Comparison of ENCODE assay signal across 33 mouse cellular contexts in the genomic region with DNA sequence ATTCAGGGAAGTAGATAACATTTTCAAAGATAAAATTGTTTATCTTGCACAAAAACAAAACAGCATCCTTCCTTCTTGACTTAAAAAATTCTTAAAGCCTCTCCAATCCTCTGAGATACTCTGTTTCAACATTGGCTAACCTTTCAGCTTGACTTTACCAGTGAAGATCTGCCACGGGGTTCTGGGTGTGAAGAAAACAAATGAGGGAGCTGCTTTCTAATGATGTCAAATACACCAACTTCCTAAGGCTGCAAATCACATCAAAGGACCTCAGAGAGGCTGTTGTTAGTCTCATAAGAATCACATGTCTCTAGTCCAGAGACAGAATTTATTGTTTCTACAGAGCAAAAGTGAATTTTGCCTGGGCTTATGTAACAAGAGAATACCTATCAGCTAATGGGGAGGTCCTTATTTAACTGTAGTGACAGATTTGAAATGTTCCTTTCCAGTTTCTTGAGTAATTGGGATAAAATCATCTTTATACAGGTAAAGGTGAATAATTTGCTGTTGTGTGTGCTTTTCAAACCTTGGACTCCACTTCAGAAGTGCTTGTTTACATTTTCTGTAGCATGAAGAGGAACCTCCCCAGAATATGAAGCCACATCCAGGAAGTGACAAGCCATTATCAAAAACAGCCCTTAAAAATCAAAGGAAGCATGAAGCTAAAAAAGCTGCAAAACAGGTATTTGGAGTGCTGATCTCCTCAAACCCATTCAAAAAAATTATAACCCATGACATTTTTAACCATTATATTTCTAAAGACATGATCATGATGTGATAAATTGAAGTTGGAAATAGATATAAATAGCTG. TPM values are rescaled to one million over a fixed set of nuclear protein-coding genes. Genes with fewer than 3 reads are reported as not detected.
DNase-seq lines count a peak whose midpoint lies in the region; ATAC-seq and TF ChIP-seq lines count a peak whose summit lies in the region.
"Had no signal": no experiment of that assay in that cellular context is flagged by ENCODE, and none has a peak within 500 bp of the region (broad histone marks: within the 10 kb centered on the region; RNA-seq: fewer than 3 reads in every experiment).

No protein-coding gene starts in this region.

- TF ChIP-seq CTCF in lung, postnatal 0 days (IDR thresholded peaks at IDR 0.05) = no peak

- TF ChIP-seq EP300 in lung, postnatal 0 days (IDR thresholded peaks at IDR 0.05) = no peak

- no peak for ATAC-seq in lung, postnatal 0 days
- peak; percentile 84 for ATAC-seq in activated CD4-positive, CD25-positive, alpha-beta regulatory T cell, adult 4 months
- ATAC-seq: forebrain, embryonic 15.5 days; intestine, embryonic 15.5 days had no signal

- H3K27ac ChIP-seq in lung, postnatal 0 days (ENCODE audit: low read length) = no peak overlapping the region
- H3K27ac ChIP-seq: embryonic facial prominence, embryonic 13.5 days; forebrain, embryonic 10.5 days; forebrain, embryonic 15.5 days; hindbrain, embryonic 14.5 days; intestine, embryonic 15.5 days; limb, embryonic 10.5 days; limb, embryonic 15.5 days; liver, embryonic 13.5 days; midbrain, embryonic 12.5 days had no signal

- peaks cover 20% of the 10 kb centered on the region; the same call in 1 of the 2 replicates for H3K36me3 ChIP-seq in lung, postnatal 0 days (ENCODE audit: insufficient read depth, low read length)

- no peak overlapping the region for H3K4me3 ChIP-seq in lung, postnatal 0 days (ENCODE audit: low read depth, low read length)
- H3K4me3 ChIP-seq: embryonic facial prominence, embryonic 13.5 days; forebrain, embryonic 10.5 days; forebrain, embryonic 15.5 days; intestine, embryonic 15.5 days; limb, embryonic 10.5 days; limb, embryonic 15.5 days; liver, embryonic 13.5 days; megakaryocyte, embryonic 14.5 days; midbrain, embryonic 12.5 days; myocyte had no signal

- H3K27me3 ChIP-seq in lung, postnatal 0 days (replicated peaks; ENCODE audit: insufficient read depth, low read length) = no peaks in the 10 kb centered on the region
- H3K27me3 ChIP-seq: CH12.LX; embryonic facial prominence, embryonic 13.5 days; forebrain, embryonic 15.5 days; intestine, embryonic 15.5 days; limb, embryonic 15.5 days; liver, embryonic 13.5 days; megakaryocyte, embryonic 14.5 days; midbrain, embryonic 12.5 days had no signal

- H3K9ac ChIP-seq in lung, postnatal 0 days (replicated peaks; ENCODE audit: low read depth) = no peak overlapping the region
- H3K9ac ChIP-seq: embryonic facial prominence, embryonic 13.5 days; forebrain, embryonic 15.5 days; hindbrain, embryonic 14.5 days; intestine, embryonic 15.5 days; limb, embryonic 15.5 days; liver, embryonic 13.5 days; midbrain, embryonic 12.5 days had no signal

- peak; percentile 6 for DNase-seq in lung, postnatal 0 days (ENCODE audit: low spot score)
- no peak for DNase-seq in lung, postnatal 4 days
- peak; percentile 63 for DNase-seq in CD4-positive, CD25-positive, alpha-beta regulatory T cell, adult 2 months (ENCODE audit: low read depth, low spot score)
- DNase-seq in naive thymus-derived CD4-positive, alpha-beta T cell, adult 2 months (ENCODE audit: low read depth) = peak; percentile 77
- no peak for DNase-seq in gastrocnemius, postnatal 4 days (ENCODE audit: low spot score in 2 of 2)
- no peak for DNase-seq in adrenal gland, postnatal 25 days
- DNase-seq in adrenal gland, adult 2 months = no peak
- DNase-seq: cerebellum, adult 11 months; cerebellum, adult 9-10 months; gastrocnemius, postnatal 25 days; heart, adult 18-20 months; heart, postnatal 4 days; kidney, adult 9 months; kidney, postnatal 10 days; layer of hippocampus, postnatal 36 days; liver, embryonic 13.5 days; lung, adult 18-20 months; lung, postnatal 14 days; retina, postnatal 1 day; right cerebral cortex, postnatal 14 days had no signal

- H3K4me1 ChIP-seq in lung, postnatal 0 days (ENCODE audit: insufficient read depth, low read depth, low read length) = no peaks in the 10 kb centered on the region
- H3K4me1 ChIP-seq: embryonic facial prominence, embryonic 13.5 days; forebrain, embryonic 10.5 days; forebrain, embryonic 15.5 days; intestine, embryonic 15.5 days; limb, embryonic 10.5 days; limb, embryonic 15.5 days; liver, embryonic 13.5 days; megakaryocyte, embryonic 14.5 days; midbrain, embryonic 12.5 days had no signal

- no peak overlapping the region for H3K4me2 ChIP-seq in lung, postnatal 0 days (replicated peaks; ENCODE audit: low read depth, low read length)
- H3K4me2 ChIP-seq: embryonic facial prominence, embryonic 13.5 days; forebrain, embryonic 15.5 days; heart, embryonic 11.5 days; hindbrain, embryonic 14.5 days; intestine, embryonic 15.5 days; limb, embryonic 15.5 days; liver, embryonic 13.5 days; midbrain, embryonic 12.5 days had no signal

- no peaks in the 10 kb centered on the region for H3K9me3 ChIP-seq in lung, postnatal 0 days (ENCODE audit: low read length)
- H3K9me3 ChIP-seq: embryonic facial prominence, embryonic 13.5 days; forebrain, embryonic 10.5 days; forebrain, embryonic 15.5 days; intestine, embryonic 15.5 days; limb, embryonic 10.5 days; limb, embryonic 15.5 days; liver, embryonic 13.5 days; megakaryocyte, embryonic 14.5 days; midbrain, embryonic 12.5 days had no signal

- WGBS in lung, postnatal 0 days = 51% methylated on average over 1 of the region's 1 CpGs

RNA-seq across cellular contexts. Expression of a gene that starts 24.2 kb away (rescaled TPM):
- 15.1 and 18.9 TPM in 2 replicates for polyA plus RNA-seq in lung, postnatal 0 days (2015; fragmentation: Nextera tagmentation; extraction: Ambion mirVana)
- 10 to 100 TPM; 27.9 to 54.8 TPM for polyA plus RNA-seq in activated CD4-positive, CD25-positive, alpha-beta regulatory T cell, adult 4 months (2017; shearing (Covaris generic))
- 10 to 100 TPM; 65.9 to 68.6 TPM for total RNA-seq in gastrocnemius, postnatal 4 days (2021)
- total RNA-seq in adrenal gland, postnatal 25 days (2021) = 136 and 137 TPM in 2 replicates
- 100 to 1,000 TPM; 125 to 149 TPM for total RNA-seq in adrenal gland, adult 2 months (2021)
- polyA plus RNA-seq in adrenal gland, adult 2 months (2012; rRNA removed) = 23.5 and 26.2 TPM in 2 replicates

RNA-seq across cellular contexts. Expression of a gene that starts 26.5 kb away (rescaled TPM):
- polyA plus RNA-seq in lung, postnatal 0 days (2015; fragmentation: Nextera tagmentation; extraction: Ambion mirVana) = 117 and 126 TPM in 2 replicates
- 10 to 100 TPM; 50.4 to 54.0 TPM for polyA plus RNA-seq in activated CD4-positive, CD25-positive, alpha-beta regulatory T cell, adult 4 months (2017; shearing (Covaris generic))
- 10 to 100 TPM; 29.5 to 31.1 TPM for total RNA-seq in gastrocnemius, postnatal 4 days (2021)
- total RNA-seq in adrenal gland, postnatal 25 days (2021) = 83.3 and 90.6 TPM in 2 replicates
- total RNA-seq in adrenal gland, adult 2 months (2021) = 100 to 1,000 TPM in 1 of 2 experiments, 10 to 100 TPM in 1; 96.4 to 103 TPM
- 104 and 105 TPM in 2 replicates for polyA plus RNA-seq in adrenal gland, adult 2 months (2012; rRNA removed)

RNA-seq across cellular contexts. Expression of a gene that starts 26.6 kb away (rescaled TPM):
- 25.7 and 28.7 TPM in 2 replicates for polyA plus RNA-seq in lung, postnatal 0 days (2015; fragmentation: Nextera tagmentation; extraction: Ambion mirVana)
- polyA plus RNA-seq in activated CD4-positive, CD25-positive, alpha-beta regulatory T cell, adult 4 months (2017; shearing (Covaris generic)) = 10 to 100 TPM; 67.6 to 68.1 TPM
- total RNA-seq in gastrocnemius, postnatal 4 days (2021) = 10 to 100 TPM; 57.6 to 59.2 TPM
- total RNA-seq in adrenal gland, postnatal 25 days (2021) = 55.7 and 56.2 TPM in 2 replicates
- 10 to 100 TPM; 47.1 to 49.9 TPM for total RNA-seq in adrenal gland, adult 2 months (2021)
- 0.74 and 1.0 TPM in 2 replicates for polyA plus RNA-seq in adrenal gland, adult 2 months (2012; rRNA removed)

Comparison
In these comparisons a context has a peak if more than half of its experiments do, and no peak if none do; other contexts are left out.
1. DNase-seq: peak in lung, postnatal 0 days (single experiment), CD4-positive, CD25-positive, alpha-beta regulatory T cell, adult 2 months (single experiment) and naive thymus-derived CD4-positive, alpha-beta T cell, adult 2 months (single experiment); none in lung, postnatal 4 days (0 of 2), gastrocnemius, postnatal 4 days (0 of 2), adrenal gland, postnatal 25 days (single experiment) and adrenal gland, adult 2 months (single experiment).